Mouse (Mus musculus) brain, embryonic 14.5 days (tissue): ENCODE measurements around the gene Med12l. TPM values are rescaled to one million over a fixed set of nuclear protein-coding genes. Genes with fewer than 3 reads are reported as not detected.
A peak's percentile ranks its signal among the peaks of the same experiment; 100 is the strongest.

Source experiments
- DNase-seq: peaks from one replicate; pipeline ENCODE4 v3.0.0-alpha.2; 2011; ENCODE audit warnings: low read depth
- CTCF ChIP-seq: fragments of 200-500 bp; IDR thresholded peaks from 2 replicates; pipeline ENCODE4 v1.5.1; 2012; ENCODE audit warnings: inconsistent platforms, mild to moderate bottlenecking, moderate library complexity, borderline replicate concordance; ENCODE audit not compliant: insufficient read depth, insufficient read length; ENCODE audit errors: extremely low read depth
- POLR2A ChIP-seq: fragments of 200-500 bp; IDR thresholded peaks from 2 replicates; pipeline ENCODE4 v1.6.1; 2012; ENCODE audit warnings: mild to moderate bottlenecking, inconsistent platforms, borderline replicate concordance; ENCODE audit not compliant: poor library complexity, insufficient read depth, insufficient read length, severe bottlenecking; ENCODE audit errors: extremely low read depth
- polyA plus RNA-seq: library from polyadenylated mRNA; depleted of rRNA; stranded (reverse); fragments of >200 nt; gene quantifications from 2 replicates; pipeline ENCODE4 v1.2.3, GENCODE M21; 2012; rRNA removed

Gene Med12l
- 9.8 and 12.3 TPM in 2 replicates for polyA plus RNA-seq

DNA sequence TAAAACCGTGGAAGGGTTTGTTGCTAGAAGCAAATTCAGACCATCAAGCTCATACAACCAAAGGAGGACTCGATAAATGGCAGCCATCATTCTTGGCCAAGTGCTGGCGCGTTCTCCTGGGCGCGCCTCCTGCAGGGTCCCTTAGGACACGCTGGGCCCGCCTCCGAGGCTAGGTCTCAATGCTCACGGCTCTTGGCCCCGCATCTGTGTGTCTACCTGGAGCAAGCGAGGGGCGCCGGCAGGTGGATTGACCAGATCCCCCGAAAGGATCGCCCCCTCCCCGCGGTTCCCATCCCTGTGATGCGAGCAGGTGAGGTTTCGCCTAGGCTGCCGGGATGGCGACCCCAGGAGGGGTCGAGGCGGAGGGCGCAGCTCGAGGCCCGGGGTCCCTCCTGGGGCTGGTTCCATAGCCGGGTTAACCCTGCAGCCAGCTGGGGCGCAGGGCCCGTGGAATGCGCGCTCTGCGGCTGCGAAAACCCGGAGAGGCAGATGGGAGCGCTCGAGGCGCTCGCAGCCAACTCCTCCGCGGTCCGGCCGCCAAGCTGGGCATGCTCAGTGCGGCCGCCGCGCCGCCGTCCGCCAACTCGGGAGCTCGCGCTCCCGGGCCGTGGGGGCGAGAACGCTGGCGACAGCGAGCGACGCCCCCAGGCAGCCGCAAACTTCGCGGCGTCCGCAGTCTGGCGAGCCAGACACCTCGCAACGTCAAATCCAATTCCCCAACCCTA lies at the start of gene Med12l:
Gene Med12l, plus strand, starts transcription at position 555 of the 725 bp plus-strand sequence.
- peak; percentile 89 for DNase-seq
- no peak for TF ChIP-seq CTCF
- peak; percentile 80 for TF ChIP-seq POLR2A

DNA sequence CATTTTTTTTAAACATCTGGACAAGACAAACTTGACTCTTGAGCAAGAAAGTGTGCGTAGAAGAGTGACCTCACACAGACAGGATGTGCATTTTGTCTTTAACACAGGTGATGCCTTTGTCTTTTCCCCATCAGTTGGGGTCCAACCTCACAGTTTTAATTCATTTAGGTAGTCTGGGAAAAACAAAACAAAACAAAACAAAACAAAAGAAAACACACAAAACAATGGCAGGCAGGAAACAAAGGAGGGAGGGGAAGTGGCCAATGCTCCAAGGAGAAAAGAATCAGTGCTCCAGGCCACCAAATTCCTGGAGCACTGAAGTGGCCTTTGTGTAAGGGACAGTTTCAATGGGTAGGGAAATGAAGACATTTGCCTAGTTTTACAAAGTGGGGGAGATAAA lies 44.5 kb upstream of the Med12l start:
- DNase-seq: no peak
- TF ChIP-seq POLR2A (no peak), CTCF (no peak)

DNA sequence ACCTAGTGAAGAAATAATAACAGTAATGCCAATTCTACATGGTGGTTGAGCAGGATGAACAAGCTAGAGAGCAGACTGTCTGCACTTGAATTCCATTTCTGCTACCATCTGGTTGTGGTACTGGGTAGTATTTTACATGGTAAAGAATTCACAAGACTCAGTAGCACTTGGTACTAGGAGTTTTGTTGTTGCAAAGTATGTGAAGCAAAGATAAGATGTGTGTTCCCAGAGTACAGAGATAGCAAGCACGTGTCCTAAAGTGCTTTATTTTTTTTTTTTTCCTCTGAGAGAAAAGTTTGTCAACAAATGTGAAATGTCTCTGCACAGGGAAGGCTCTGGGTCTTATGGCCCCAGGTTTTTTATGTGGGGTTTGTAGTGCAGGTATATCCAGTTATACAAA lies 28.2 kb upstream of the Med12l start:
- TF ChIP-seq POLR2A: no peak
- no peak for TF ChIP-seq CTCF
- no peak for DNase-seq

DNA sequence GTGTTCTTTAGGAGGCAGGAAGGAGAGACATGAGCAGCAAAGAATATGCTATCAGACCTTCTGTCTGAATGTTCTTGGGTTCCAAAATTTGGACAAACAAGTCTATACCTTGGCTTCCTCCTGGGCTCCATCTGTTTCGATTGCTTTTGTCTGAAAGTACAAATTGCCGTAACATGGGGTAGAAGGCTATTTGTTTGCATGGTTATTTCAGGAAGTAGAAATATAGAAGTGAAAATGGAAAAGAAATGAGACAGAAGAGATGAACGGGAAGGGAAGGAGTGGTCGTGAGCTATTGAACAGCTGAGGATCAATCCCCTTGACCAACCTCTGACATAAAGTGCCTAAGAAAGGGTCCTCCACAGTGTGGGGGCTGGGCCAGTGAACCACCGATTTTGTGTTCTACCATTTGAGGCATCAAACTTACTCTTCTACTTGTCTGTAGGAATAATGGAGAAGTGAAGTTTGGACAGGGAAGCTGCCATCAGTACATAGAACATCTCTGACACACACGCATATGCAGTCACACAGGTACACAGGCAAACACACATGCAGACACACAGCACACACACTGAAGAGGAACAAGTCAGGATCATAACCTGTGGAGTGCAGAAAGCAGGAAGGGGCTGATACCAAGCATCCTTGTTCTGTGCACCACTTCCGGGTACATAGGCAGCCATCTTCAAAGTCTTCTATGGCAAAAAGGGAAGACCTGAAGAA lies 27.6 kb upstream of the Med12l start:
- no peak for TF ChIP-seq CTCF
- no peak for TF ChIP-seq POLR2A

DNA sequence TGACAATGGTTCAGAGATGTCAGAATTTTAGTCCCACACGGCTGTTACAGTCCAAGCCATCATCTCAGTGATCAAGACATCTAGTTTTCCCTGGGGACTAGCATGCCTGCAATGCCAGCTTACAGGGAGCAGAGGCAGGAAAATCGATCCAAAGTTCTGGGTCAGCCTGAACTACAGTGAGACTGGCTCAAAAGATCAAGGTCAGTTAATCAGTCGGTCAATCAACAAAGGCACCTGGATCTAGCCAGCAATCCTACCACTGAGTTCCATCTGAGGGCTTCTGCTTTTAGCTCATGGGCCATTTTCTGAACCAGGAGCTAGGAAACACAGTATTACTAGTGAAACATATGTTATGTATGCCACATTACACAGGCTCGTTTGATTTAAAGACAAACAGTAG lies 25.0 kb upstream of the Med12l start:
- TF ChIP-seq CTCF (no peak), POLR2A (no peak)
- no peak for DNase-seq

More for the DNA sequence above, 27.6 kb upstream of the Med12l start:
- DNase-seq: no peak

DNA sequence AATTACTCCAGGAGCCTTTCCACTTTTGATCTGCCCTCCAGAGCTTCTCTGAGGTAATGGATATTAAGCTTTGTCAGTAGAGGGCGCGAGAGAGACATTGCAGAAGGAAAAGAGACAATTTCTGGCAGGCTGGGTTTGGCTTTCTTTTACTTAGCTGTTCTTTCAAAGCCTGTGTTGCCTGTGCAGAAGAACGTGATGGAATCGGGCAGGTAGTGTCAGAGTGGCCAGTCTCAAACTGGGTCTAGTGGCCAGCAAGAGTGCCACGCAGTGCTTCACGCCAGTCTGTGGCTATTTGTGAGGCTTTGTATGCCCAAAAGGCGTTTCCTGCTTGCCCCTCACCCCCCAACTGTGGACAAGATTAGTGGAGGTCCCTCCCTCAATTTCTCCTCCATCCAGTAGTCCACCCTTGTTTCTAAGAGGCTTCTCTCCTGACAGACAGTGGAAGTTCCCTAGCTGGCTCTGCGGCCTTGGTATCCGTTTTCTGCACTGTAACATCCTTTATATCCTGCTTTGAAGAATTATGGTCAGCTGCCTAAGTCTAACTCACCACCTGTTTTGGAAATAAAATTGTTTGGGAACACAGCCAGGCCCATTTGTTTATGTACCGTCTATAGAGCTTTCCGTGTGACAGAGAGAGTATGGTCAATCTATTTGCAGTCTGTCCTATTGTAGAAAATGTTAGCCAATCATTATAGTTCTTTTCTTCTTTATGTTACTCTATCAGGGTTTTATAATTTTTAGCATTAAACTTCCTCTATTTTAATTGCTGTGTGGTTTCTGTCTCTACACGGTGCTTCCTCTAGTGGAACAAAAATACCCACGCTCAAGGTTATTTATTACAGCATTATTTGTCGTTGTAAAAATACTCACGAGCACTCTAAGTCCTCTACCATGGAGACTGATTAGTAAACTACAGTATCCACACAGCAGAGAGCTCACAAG lies 22.5 kb upstream of the Med12l start:
- TF ChIP-seq CTCF: peak; percentile 79
- TF ChIP-seq POLR2A: no peak
- peak; percentile 92 for DNase-seq

DNA sequence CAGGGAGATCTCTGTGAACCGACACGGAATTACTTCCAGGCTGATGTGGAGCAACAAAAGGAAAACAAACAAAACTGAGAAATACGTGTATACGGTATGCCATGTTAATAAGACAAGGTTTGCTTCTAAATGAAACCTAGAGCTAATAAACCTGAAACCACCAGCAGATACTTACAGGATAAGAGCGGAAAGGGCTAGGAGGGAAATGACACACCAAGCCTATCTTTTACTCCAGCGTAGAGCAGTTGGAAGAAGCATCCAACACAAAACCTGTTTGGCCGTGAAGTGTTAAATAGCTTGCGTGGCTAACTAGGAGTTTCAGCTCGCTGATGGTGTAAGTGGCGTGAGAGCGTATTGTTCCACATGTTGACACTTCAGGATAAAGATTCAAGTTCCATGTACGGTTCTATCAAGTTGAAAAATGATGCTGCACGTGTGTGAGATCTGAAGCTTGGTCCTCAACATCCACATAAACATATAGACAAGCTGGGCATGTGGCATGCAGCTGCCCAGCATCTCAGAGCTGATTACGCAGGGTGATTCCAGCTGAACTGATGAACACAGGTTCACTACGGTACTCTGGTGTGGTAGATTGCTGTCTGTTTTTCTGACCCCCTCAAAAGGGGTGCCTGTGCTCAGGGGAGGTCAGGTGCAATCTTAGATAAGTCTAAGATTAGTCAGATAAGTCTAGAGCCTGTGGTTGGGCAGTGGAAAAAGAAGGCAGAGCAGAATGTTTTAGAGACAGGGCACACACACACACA lies 21.6 kb upstream of the Med12l start:
- TF ChIP-seq POLR2A: no peak
- TF ChIP-seq CTCF: no peak

DNA sequence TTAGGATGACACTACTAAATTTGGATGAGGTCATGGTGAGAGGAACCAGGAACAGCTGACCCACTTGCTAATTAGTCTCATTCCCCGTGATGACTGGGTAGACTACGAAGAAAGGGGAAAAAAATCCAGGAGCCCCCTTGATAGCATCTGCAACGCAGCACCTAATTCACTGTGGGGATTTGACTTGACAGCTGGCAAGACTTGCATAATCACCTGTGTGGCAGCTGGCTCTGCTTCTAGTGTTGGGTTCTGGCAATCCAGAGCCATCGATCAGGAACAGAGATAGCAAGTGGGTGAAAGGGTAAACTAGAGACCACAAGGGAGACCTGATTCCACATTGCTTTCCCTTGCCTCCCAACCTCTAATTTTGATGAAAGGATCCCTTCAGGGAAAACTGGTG lies 19.8 kb upstream of the Med12l start:
- no peak for TF ChIP-seq POLR2A
- no peak for TF ChIP-seq CTCF
- no peak for DNase-seq

More for the DNA sequence above, 21.6 kb upstream of the Med12l start:
- DNase-seq: no peak

DNA sequence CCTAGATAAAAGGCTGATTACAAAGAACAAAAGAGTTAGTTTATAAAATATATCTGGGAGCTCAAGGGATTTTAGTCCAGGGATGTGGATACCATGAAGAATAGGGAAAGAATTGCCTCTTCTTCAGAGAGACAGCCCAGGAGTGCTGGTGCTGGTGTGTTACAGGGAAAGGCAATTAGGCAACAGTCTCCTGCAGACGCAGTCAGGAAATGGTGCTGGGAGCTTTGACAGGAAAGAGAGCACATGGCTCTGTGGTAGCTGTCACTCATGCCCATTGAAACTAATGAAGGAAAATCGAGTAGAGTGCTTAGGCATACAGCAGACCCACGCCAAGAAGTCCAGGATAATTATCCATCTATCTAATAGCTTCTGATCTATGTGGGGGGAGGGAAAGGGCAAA lies 16.3 kb upstream of the Med12l start:
- peak; percentile 27 for DNase-seq
- no peak for TF ChIP-seq POLR2A

DNA sequence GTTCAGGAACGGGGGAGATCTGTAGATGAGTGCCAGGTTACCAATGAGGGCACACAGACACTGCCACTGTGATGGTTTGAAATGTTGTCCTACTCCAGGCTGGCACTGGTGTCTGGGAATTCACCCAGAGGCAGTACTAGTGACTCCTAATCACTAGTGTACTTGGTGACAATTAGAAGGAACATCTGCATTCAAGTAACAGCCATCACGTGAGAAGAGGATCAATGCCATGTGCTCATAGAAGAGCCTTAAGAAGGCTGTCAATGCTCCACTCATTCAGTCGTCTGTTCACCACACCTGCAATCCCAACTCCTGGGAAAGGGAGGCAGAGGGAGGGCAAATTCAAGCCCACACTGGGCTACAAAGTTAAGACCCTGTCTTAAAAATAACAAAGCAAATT lies 15.1 kb upstream of the Med12l start:
- DNase-seq: no peak
- no peak for TF ChIP-seq CTCF
- no peak for TF ChIP-seq POLR2A
